Mouse (Mus musculus): ENCODE data around the gene 4930512M02Rik. TPM values are rescaled to one million over a fixed set of nuclear protein-coding genes. Genes with fewer than 3 reads are reported as not detected.

Gene 4930512M02Rik
- polyA plus RNA-seq, 1 experiment from 2014 or later, result not detected

GRCm38 (mm10) chr11:11586423-11586822 is 41.2 kb downstream of the 4930512M02Rik start:
- H3K4me3 ChIP-seq (ENCODE audit: low read depth, low read length), result no peak overlapping the region
- no peaks in the 10 kb centered on the region for H3K36me3 ChIP-seq (replicated peaks; ENCODE audit: control insufficient read depth, insufficient read depth, low read depth, low read length)
- 91% methylated on average over 1 of the region's 1 CpGs for WGBS
- no peaks in the 10 kb centered on the region for H3K4me1 ChIP-seq (ENCODE audit: control insufficient read depth, insufficient read depth, low read length)
- DNase-seq (ENCODE audit: low spot score) (no peak), ATAC-seq (replicated peaks; ENCODE audit: insufficient number of reproducible peaks, low FRiP score, low TSS enrichment, low read depth) (no peak)
- no peak overlapping the region for H3K4me2 ChIP-seq (ENCODE audit: low read depth, low read length)
- H3K9ac ChIP-seq (replicated peaks; ENCODE audit: low read length), result no peak overlapping the region
- no peak overlapping the region for H3K27ac ChIP-seq (replicated peaks; ENCODE audit: low read depth, low read length)
- H3K27me3 ChIP-seq (ENCODE audit: control insufficient read depth, insufficient read depth, low read length), result no peaks in the 10 kb centered on the region
- no peaks in the 10 kb centered on the region for H3K9me3 ChIP-seq (replicated peaks; ENCODE audit: control insufficient read depth, low read length)

GRCm38 (mm10) chr11:11573691-11574090 is 53.9 kb downstream of the 4930512M02Rik start:
- Histone ChIP-seq H3K4me3 (ENCODE audit: low read depth, low read length) (no peak overlapping the region), H3K27me3 (ENCODE audit: control insufficient read depth, insufficient read depth, low read length) (no peaks in the 10 kb centered on the region), H3K4me2 (ENCODE audit: low read depth, low read length) (no peak overlapping the region), H3K9ac (replicated peaks; ENCODE audit: low read length) (no peak overlapping the region), H3K4me1 (ENCODE audit: control insufficient read depth, insufficient read depth, low read length) (no peaks in the 10 kb centered on the region), H3K36me3 (replicated peaks; ENCODE audit: control insufficient read depth, insufficient read depth, low read depth, low read length) (no peaks in the 10 kb centered on the region), H3K27ac (replicated peaks; ENCODE audit: low read depth, low read length) (no peak overlapping the region), H3K9me3 (replicated peaks; ENCODE audit: control insufficient read depth, low read length) (no peaks in the 10 kb centered on the region)
- WGBS, result 64% methylated on average over 6 of the region's 6 CpGs
- no peak for ATAC-seq (replicated peaks; ENCODE audit: insufficient number of reproducible peaks, low FRiP score, low TSS enrichment, low read depth)
- DNase-seq (ENCODE audit: low spot score), result no peak

DNA sequence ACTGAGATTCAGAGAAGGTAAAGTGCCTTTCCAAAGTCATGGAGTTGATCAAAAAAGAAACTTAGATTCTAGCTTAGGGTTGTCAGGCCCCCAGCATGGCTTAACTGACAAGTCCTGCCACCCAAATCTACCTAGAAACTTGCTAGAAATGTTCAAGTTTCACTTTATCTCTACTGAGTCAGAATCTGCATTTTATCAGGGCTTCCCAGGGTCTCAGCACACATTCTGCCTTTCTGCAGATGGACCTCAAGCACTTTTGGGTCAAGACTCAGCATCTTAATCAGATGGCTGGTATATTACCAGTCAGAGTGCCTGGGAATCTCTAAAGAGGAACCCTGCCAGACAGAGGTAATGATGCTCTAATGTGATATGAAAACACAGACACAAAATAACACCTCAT is 56.9 kb downstream of the 4930512M02Rik start:
- DNase-seq (ENCODE audit: low spot score) (no peak), ATAC-seq (replicated peaks; ENCODE audit: insufficient number of reproducible peaks, low FRiP score, low TSS enrichment, low read depth) (no peak)
- Histone ChIP-seq H3K27me3 (ENCODE audit: control insufficient read depth, insufficient read depth, low read length) (no peaks in the 10 kb centered on the region), H3K9ac (replicated peaks; ENCODE audit: low read length) (no peak overlapping the region), H3K4me2 (ENCODE audit: low read depth, low read length) (no peak overlapping the region), H3K27ac (replicated peaks; ENCODE audit: low read depth, low read length) (no peak overlapping the region), H3K9me3 (replicated peaks; ENCODE audit: control insufficient read depth, low read length) (no peaks in the 10 kb centered on the region), H3K36me3 (replicated peaks; ENCODE audit: control insufficient read depth, insufficient read depth, low read depth, low read length) (no peaks in the 10 kb centered on the region), H3K4me1 (ENCODE audit: control insufficient read depth, insufficient read depth, low read length) (no peaks in the 10 kb centered on the region), H3K4me3 (ENCODE audit: low read depth, low read length) (no peak overlapping the region)

DNA sequence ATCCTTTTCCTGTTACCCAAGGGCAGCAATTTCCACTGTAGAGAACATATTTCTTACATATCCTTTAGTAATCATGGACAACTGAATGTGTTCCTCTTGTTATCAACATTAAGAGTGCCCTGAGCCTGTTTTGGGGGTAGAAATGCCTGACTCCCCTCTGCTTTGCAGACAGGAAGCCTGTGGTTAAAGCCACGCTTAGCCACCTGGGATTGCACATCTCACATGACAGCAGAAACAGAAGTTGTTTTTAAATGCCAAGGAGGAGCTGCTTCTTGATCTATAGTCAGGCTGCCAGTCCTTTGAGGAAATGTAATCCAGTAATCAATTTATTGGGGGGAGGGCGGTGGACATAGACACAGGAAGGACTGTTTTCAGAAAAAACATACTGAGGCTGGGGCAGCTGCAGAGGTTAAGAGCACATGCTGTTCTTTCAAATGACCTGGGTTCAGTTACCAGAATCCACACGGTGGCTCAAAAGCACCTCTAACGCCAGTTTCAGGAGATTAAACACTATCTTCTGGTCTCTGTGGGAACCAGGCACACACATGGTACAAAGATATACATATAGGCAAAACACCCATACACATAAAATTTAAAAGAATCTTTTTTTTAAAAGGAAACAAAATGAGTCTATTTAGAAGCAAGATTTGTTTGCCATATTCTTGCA is 58.0 kb downstream of the 4930512M02Rik start:
- ATAC-seq (replicated peaks; ENCODE audit: insufficient number of reproducible peaks, low FRiP score, low TSS enrichment, low read depth) (no peak), DNase-seq (ENCODE audit: low spot score) (no peak)
- Histone ChIP-seq H3K36me3 (replicated peaks; ENCODE audit: control insufficient read depth, insufficient read depth, low read depth, low read length) (no peaks in the 10 kb centered on the region), H3K4me1 (ENCODE audit: control insufficient read depth, insufficient read depth, low read length) (no peaks in the 10 kb centered on the region), H3K27ac (replicated peaks; ENCODE audit: low read depth, low read length) (no peak overlapping the region), H3K4me3 (ENCODE audit: low read depth, low read length) (no peak overlapping the region), H3K9ac (replicated peaks; ENCODE audit: low read length) (no peak overlapping the region), H3K9me3 (replicated peaks; ENCODE audit: control insufficient read depth, low read length) (no peaks in the 10 kb centered on the region), H3K27me3 (ENCODE audit: control insufficient read depth, insufficient read depth, low read length) (no peaks in the 10 kb centered on the region), H3K4me2 (ENCODE audit: low read depth, low read length) (no peak overlapping the region)
- 48% methylated on average over 4 of the region's 4 CpGs for WGBS

GRCm38 (mm10) chr11:11568033-11568432 is 59.6 kb downstream of the 4930512M02Rik start:
- Histone ChIP-seq H3K27ac (replicated peaks; ENCODE audit: low read depth, low read length) (no peak overlapping the region), H3K9ac (replicated peaks; ENCODE audit: low read length) (no peak overlapping the region), H3K27me3 (ENCODE audit: control insufficient read depth, insufficient read depth, low read length) (no peaks in the 10 kb centered on the region), H3K4me2 (ENCODE audit: low read depth, low read length) (no peak overlapping the region), H3K36me3 (replicated peaks; ENCODE audit: control insufficient read depth, insufficient read depth, low read depth, low read length) (no peaks in the 10 kb centered on the region), H3K4me1 (ENCODE audit: control insufficient read depth, insufficient read depth, low read length) (no peaks in the 10 kb centered on the region), H3K9me3 (replicated peaks; ENCODE audit: control insufficient read depth, low read length) (no peaks in the 10 kb centered on the region), H3K4me3 (ENCODE audit: low read depth, low read length) (no peak overlapping the region)
- 95% methylated on average over 2 of the region's 2 CpGs for WGBS
- no peak for DNase-seq (ENCODE audit: low spot score)
- no peak for ATAC-seq (replicated peaks; ENCODE audit: insufficient number of reproducible peaks, low FRiP score, low TSS enrichment, low read depth)

DNA sequence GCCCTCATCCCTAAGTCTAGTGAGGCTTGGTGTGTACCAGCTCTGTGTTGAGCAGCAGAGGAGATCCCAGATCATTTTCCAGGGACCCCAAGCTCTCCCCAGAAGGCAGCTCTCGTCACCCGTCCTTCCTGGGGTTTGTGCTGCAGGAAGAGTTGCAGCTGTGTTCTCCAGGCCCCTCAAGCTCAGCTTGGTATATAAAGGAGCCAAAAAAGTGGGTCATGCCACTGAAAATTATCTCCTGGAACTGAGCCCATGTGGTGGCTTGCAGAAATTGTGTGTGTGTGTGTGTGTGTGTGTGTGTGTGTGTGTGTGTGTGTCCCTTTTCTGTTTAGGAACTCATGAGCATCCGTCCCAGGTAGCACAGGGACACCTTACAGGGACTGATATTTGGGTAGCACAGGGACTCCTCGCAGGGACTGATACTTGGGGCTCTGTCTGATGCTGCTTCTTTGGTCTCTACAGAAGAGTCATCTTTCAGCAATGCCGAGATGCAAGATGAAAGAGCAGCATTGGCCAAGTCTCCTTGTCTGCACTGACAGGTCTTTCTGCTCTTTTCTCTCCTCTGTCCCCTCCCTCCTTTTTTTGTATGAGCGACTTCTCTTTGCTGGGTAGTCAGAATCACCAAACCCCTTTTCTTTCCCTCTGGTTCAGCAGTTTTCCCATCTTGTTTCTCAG is 62.4 kb downstream of the 4930512M02Rik start:
- H3K4me3 ChIP-seq (ENCODE audit: low read depth, low read length), result no peak overlapping the region
- no peak overlapping the region for H3K9ac ChIP-seq (replicated peaks; ENCODE audit: low read length)
- H3K9me3 ChIP-seq (replicated peaks; ENCODE audit: control insufficient read depth, low read length), result no peaks in the 10 kb centered on the region
- no peaks in the 10 kb centered on the region for H3K27me3 ChIP-seq (ENCODE audit: control insufficient read depth, insufficient read depth, low read length)
- WGBS, result 73% methylated on average over 6 of the region's 6 CpGs
- no peak overlapping the region for H3K27ac ChIP-seq (replicated peaks; ENCODE audit: low read depth, low read length)
- no peaks in the 10 kb centered on the region for H3K4me1 ChIP-seq (ENCODE audit: control insufficient read depth, insufficient read depth, low read length)
- DNase-seq (ENCODE audit: low spot score), result no peak
- no peak overlapping the region for H3K4me2 ChIP-seq (ENCODE audit: low read depth, low read length)
- H3K36me3 ChIP-seq (replicated peaks; ENCODE audit: control insufficient read depth, insufficient read depth, low read depth, low read length), result no peaks in the 10 kb centered on the region
- ATAC-seq (replicated peaks; ENCODE audit: insufficient number of reproducible peaks, low FRiP score, low TSS enrichment, low read depth), result no peak

GRCm38 (mm10) chr11:11564266-11565044 is 63.2 kb downstream of the 4930512M02Rik start:
- WGBS, result 81% methylated on average over 7 of the region's 7 CpGs
- Histone ChIP-seq H3K4me1 (ENCODE audit: control insufficient read depth, insufficient read depth, low read length) (no peaks in the 10 kb centered on the region), H3K4me2 (ENCODE audit: low read depth, low read length) (no peak overlapping the region), H3K27ac (replicated peaks; ENCODE audit: low read depth, low read length) (no peak overlapping the region), H3K9ac (replicated peaks; ENCODE audit: low read length) (no peak overlapping the region), H3K4me3 (ENCODE audit: low read depth, low read length) (no peak overlapping the region), H3K9me3 (replicated peaks; ENCODE audit: control insufficient read depth, low read length) (no peaks in the 10 kb centered on the region), H3K36me3 (replicated peaks; ENCODE audit: control insufficient read depth, insufficient read depth, low read depth, low read length) (no peaks in the 10 kb centered on the region), H3K27me3 (ENCODE audit: control insufficient read depth, insufficient read depth, low read length) (no peaks in the 10 kb centered on the region)
- ATAC-seq (replicated peaks; ENCODE audit: insufficient number of reproducible peaks, low FRiP score, low TSS enrichment, low read depth) (no peak), DNase-seq (ENCODE audit: low spot score) (no peak)

DNA sequence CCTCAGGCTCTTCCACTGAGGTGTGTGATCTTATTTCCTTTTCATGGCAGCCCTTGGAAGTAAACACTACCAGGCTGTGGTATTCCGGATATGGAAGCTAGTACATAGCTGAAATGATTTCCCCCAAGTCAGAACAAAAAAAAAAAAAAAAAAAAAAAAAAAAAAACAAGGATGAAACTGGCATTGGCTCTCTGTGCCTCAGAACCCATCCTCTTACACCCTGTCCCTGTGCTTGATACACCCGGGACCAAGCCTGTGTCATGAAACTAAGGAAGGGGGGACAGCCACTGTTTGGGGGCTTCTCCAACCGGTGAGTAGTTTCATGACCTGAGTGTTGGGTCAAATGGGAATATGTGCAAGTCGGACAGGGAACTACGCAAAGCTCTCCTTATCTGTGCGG is 66.5 kb downstream of the 4930512M02Rik start:
- no peak for DNase-seq (ENCODE audit: low spot score)
- no peak overlapping the region for H3K27ac ChIP-seq (replicated peaks; ENCODE audit: low read depth, low read length)

More for the DNA sequence above, 66.5 kb downstream of the 4930512M02Rik start:
- Histone ChIP-seq H3K9ac (replicated peaks; ENCODE audit: low read length) (no peak overlapping the region), H3K4me3 (ENCODE audit: low read depth, low read length) (no peak overlapping the region), H3K27me3 (ENCODE audit: control insufficient read depth, insufficient read depth, low read length) (no peaks in the 10 kb centered on the region), H3K4me1 (ENCODE audit: control insufficient read depth, insufficient read depth, low read length) (no peaks in the 10 kb centered on the region), H3K36me3 (replicated peaks; ENCODE audit: control insufficient read depth, insufficient read depth, low read depth, low read length) (no peaks in the 10 kb centered on the region), H3K4me2 (ENCODE audit: low read depth, low read length) (no peak overlapping the region), H3K9me3 (replicated peaks; ENCODE audit: control insufficient read depth, low read length) (no peaks in the 10 kb centered on the region)
- no peak for ATAC-seq (replicated peaks; ENCODE audit: insufficient number of reproducible peaks, low FRiP score, low TSS enrichment, low read depth)
- WGBS, result 89% methylated on average over 6 of the region's 6 CpGs
